Mouse (Mus musculus): ENCODE results near the gene Slc46a2.

Gene Slc46a2

GRCm38 (mm10) chr4:59914608-59915403 is at the start of gene Slc46a2:
Slc46a2 (minus strand) TSS chr4:59915056.
- no peak for DNase-seq (ENCODE audit: low spot score)

- DNase-seq (ENCODE audit: low spot score): no peak
Observed at GRCm38 (mm10) chr4:59963405-59964344, 48.8 kb upstream of the Slc46a2 start, which contains the start of gene Mup6. Mup6 (plus strand) TSS chr4:59964294.

DNA sequence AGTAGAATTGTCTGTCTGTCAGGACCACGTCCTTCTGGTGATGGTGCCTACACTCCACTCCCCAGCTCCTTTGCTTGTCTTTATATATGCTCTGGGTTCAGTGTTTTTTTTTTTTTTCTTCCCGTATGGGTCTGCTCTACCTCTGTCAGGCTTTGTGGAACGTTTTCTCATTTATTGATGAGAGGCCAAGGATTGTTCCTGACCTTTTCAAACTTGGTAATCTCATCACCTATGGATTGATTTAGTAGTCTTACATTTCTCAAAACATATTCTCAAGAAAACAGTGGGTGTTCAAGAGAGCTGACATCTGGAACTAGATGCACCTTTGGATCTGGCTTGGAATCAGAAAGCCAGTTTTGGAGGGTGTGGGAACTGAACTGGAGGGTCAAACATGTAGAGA is 45.8 kb upstream of the Slc46a2 start, which contains the start of gene Mup4:
Mup4 (minus strand) TSS at position 101 of the 400 bp plus-strand sequence.
- no peak for DNase-seq (ENCODE audit: low spot score)

- no peak for DNase-seq (ENCODE audit: low spot score)
Observed at GRCm38 (mm10) chr4:59937543-59937942, 22.7 kb upstream of the Slc46a2 start.

DNA sequence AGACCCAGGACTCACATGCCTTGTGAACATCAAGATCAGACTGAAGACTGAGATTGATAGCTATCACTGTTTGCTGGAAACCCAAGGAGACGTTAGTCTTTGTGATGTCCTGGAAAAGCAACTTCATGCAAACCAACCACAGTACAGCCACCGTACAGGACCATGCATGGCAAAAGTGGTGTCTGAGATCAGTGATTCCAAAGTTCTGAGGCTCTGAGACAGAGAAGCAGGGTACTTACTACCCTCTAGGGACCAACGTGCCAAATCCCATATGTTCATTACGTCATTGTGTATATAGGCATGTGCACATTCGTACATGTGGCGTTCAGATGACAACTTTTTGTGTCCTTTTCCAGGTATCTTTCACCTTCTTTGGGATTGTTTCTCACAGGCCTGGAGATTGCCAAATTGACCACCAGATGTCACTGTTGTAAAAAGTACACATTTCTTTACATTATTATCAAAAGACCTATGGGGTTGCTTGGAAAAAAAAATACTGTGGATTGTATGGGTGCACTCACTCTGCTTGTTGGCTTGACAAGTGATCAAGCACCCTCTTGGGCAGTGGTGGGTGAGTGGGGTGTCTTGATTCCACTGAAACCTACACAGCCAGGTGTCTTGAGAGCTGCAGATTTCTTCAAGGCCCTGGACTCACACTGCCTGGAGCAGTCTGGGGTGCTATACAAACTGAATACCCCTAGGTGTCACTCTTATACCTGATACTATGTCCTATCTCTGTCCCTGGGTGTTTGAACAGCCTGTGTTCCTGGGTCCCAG is 17.8 kb upstream of the Slc46a2 start:
- no peak for DNase-seq (ENCODE audit: low spot score)

DNA sequence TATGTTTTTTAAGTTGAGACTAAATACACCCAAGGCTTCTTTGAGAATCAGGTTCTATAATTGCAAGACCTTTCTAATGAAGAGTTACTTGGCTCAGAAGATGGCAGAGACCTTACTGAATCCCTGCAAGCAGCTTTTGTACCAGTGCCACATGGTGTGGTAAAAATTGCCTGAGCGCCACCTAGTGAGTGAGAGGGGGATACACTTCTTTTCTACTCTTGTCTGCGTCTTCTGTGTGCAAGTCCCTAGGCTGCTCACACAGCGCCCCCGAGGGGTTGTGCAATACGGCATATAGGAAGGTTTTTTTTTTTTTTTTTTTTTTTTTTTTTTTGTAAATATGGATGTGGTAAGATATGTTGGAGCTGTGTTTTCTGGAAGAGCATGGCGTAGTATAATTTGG is 13.5 kb upstream of the Slc46a2 start:
- peak; percentile 79 for DNase-seq (ENCODE audit: low spot score)

GRCm38 (mm10) chr4:59927666-59928065 is 12.8 kb upstream of the Slc46a2 start:
- DNase-seq (ENCODE audit: low spot score): no peak

DNA sequence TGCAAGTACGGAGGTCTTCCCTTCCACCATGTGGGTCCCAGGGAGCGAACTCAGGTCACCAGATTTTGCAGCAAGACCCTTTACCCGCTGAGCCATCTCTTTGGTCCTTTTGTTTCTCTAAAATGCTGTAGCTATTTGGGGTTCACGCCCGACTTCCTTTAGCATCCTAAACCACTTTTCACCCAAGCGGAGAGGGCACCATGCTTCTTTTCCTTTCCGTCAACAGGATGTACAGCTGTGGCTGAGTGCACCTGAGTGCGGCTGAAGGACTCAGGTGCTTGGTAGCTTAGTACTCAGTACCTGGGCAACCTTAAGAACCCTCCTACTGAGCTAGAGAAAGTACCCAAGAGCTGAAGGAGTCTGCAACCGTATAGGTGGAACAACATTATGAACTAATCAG is 10.2 kb upstream of the Slc46a2 start:
- DNase-seq (ENCODE audit: low spot score): no peak

DNA sequence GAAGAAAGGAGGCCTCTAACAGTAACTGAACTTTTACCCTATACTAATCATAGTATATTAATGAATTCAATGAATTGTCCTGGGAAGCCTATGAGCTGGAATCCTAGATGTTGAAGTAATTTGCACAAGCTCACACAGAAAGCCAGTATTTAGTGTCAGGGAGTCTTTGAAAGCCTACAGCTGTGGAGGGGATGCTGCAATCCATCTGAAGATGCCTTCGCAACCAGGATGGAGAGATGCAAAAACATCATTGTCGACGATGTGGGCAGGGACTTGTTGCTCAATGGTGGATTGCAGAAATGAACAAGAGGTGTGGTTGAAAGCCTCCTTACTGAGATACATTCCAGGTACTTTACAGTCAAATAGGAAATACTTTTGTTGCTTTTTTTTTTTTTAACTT is 3.1 kb upstream of the Slc46a2 start:
- DNase-seq (ENCODE audit: low spot score): no peak

DNA sequence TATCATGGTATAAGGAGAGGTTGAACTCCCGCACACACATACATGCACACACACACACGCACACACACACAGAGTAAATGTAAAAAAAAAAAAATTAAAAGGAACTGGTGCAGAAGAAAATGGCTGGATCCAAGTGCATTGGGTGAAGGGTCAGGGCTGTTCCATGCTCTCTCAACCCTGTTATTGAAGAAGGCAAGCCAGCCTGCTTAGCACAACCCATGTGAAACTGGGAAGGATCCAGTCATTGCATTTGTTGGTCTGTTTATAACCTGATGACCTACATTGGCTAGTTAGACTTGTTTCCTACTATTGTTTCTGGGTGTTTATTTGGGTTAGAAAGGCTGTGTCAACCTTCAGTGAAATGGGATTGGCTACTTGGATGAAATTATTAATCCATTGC is 6.1 kb downstream of the Slc46a2 start:
- DNase-seq (ENCODE audit: low spot score): no peak

DNA sequence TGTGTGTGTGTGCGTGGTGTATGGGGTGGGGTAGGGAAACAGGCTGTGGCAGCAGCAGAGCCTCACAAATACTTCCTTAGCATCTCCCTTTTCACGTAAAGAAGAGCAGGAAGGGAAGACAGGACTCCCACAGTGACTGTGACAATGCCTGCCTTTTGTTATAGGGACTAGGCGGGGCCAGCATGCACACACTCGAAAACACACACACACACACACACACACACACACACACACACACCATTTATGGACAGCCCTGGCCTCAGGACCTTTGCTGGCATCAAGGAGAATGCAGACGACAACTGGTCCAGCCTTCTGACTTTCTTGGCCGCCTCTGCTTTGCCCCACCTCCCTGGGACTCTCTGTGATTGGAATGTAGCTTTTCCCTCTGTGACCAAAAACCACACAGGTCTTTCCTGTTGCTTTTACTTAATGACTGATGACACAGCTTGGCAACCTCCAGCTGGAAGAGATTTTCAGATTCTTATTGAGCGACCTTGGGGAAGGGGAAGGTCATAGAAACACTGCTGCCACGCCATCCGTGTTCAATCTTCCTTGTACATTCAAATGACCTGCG is 7.1 kb downstream of the Slc46a2 start:
- no peak for DNase-seq (ENCODE audit: low spot score)

DNA sequence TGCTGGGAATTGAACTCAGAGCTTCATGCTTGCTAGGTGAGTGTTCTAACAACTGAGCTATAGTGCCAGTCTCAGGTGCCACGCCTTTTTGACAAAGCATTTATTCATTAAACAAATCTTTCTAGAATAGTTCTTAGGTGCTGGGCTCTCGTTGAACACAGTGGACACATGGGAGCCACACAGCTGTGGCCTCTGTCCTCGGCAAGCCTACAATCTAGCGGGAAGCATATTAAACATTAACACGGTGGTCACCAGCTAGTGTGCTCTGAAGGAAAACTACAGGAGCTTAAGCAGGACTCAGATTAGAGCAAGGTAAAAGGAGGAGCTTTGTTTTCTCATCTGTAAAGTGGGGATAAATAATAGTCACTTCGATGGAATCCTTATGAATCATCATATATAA is 7.8 kb downstream of the Slc46a2 start:
- no peak for DNase-seq (ENCODE audit: low spot score)

- peak; percentile 55 for DNase-seq (ENCODE audit: low spot score)
Observed at GRCm38 (mm10) chr4:59902547-59902946, 12.3 kb downstream of the Slc46a2 start.

GRCm38 (mm10) chr4:59901810-59902209 is 13.0 kb downstream of the Slc46a2 start:
- no peak for DNase-seq (ENCODE audit: low spot score)

DNA sequence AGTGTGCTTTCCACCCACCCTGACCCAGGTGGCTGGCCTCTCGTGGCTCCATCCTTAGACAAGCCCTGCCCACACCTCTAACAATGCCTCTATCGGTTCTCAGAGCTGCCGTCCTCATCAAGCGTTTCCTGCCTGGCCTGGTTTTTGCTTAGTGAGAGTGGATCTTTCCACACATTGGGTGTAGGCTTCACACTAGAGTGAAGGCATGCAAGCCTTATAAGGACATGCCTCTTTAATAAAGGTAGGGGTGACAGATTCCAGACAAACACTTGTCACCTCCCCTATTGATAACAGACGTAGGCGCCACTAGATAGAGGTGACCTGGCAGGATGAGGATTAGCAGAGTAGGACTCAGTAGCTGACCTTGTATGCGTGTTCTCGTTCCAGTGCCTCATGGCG is 16.3 kb downstream of the Slc46a2 start:
- DNase-seq (ENCODE audit: low spot score): no peak

DNA sequence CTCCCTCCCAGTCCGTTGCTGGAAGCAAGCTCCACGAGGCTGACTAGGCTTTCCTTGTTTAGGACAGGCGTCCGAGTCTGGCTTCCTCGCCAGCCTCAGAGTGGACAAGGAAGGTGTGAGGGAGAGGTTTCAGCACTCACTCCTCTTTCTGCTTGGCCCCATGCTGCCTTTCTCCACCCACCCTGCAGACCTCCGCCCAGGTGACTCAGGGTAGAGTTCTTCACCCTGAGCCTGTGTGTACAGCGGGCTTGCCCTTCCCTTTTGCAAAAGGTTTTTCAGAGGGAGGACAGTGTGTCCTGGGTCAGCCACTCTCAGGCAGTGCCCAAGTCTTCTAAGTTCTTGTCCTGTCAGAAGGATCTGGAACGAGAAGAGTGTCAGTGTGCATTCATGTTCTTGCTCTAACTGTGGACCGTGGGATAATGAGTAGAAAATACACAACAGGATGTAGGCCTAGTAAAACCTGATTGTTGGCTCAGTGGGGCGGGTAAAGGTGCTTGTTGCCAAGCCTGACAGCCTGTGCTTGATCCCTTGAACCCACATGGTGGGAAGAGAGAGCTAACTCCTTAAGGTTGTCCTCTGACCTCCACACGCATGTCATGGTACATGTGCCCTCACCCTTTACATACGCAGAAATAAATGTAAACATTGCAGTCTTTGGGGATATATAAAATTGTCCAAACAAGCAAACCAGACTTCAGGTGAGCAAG is 16.9 kb downstream of the Slc46a2 start:
- no peak for DNase-seq (ENCODE audit: low spot score)

- no peak for DNase-seq (ENCODE audit: low spot score)
Observed at GRCm38 (mm10) chr4:59896000-59896399, 18.9 kb downstream of the Slc46a2 start.

DNA sequence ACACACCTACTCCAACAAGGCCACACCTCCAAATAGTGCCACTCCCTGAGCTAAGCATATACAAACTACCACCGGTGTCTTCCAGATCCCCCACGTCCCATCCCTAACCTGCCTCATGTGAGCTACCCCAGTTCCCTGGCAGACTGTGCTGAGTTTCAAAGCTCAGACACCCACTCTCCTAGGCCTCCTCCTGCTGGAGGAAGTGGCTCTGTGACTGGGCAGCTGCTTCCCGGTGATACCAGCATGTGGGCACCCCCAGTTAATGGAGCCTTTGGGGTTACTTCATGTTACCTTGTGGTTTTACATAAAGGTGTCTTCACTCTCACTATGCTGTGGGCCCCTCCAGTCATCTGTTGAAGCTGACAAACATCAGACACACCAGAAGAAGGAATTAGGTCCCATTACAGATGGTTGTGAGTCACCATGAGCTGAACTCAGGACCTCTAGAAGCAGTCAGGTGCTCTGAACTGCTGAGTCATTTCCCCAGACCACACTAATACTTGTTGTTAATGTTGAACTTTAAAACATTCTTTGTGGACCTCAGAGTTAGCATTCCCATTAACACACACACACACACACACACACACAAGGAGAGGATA is 19.8 kb downstream of the Slc46a2 start:
- no peak for DNase-seq (ENCODE audit: low spot score)

DNA sequence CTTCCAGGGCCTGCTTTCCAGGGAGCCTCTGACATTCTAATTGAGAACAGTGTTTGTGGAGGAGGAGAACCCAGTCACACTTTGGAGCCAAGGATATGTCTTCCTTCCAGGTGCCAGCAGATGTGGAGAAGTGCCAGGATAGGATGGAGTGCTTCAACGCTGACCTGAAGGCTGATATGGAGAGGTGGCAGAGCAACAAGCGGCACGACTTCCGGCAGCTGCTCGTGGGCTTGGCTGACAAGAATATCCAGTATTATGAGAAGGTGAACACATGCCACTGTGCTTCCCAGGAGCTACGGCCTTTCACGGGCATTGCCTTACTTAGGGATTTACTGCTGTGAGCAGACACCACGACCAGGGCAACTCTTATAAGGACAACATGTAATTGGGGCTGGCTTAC is 20.4 kb downstream of the Slc46a2 start:
- no peak for DNase-seq (ENCODE audit: low spot score)

GRCm38 (mm10) chr4:59892731-59893130 is 22.1 kb downstream of the Slc46a2 start:
- DNase-seq (ENCODE audit: low spot score): no peak
